10 mouse cellular contexts compared by ENCODE assay signal in the genomic region with DNA sequence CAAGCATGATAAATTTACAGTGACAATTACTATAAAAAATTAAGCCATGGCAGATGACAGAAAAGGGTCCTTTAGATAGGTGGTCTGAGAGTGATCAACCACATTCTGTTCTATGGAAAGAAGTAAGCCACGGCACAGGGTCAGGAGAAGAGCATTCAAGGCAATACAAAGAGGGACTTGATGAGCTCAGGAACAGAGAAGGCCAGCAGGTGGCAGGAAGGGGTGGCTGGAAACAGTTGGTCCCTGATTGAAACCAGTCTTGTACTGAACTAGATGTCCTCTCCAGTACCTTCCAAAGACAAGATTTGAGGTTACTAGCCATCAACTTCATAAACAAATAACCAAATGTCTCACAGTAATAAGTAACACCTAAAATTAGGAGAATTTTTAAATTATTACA. TPM values are rescaled to one million over a fixed set of nuclear protein-coding genes. Genes with fewer than 3 reads are reported as not detected.
DNase-seq lines count a peak whose midpoint lies in the region; ATAC-seq and TF ChIP-seq lines count a peak whose summit lies in the region.
"Had no signal": no experiment of that assay in that cellular context is flagged by ENCODE, and none has a peak within 500 bp of the region (broad histone marks: within the 10 kb centered on the region; RNA-seq: fewer than 3 reads in every experiment).

No protein-coding gene starts in this region.

- H3K4me2 ChIP-seq in midbrain, embryonic 13.5 days (replicated peaks), result no peak overlapping the region

- no peaks in the 10 kb centered on the region for H3K27me3 ChIP-seq in testis, adult 2 months (ENCODE audit: control insufficient read depth, insufficient read depth, low read length)
- peaks cover 10% of the 10 kb centered on the region; the same call in 1 of the 2 replicates for H3K27me3 ChIP-seq in midbrain, embryonic 13.5 days

- H3K9ac ChIP-seq in midbrain, embryonic 13.5 days (replicated peaks), result no peak overlapping the region

- no peaks in the 10 kb centered on the region for H3K4me1 ChIP-seq in testis, adult 2 months (ENCODE audit: control insufficient read depth, insufficient read depth, low read length)
- no peaks in the 10 kb centered on the region for H3K4me1 ChIP-seq in midbrain, embryonic 13.5 days (replicated peaks)
- H3K4me1 ChIP-seq: megakaryocyte, embryonic 14.5 days had no signal

- no peak overlapping the region for H3K4me3 ChIP-seq in testis, adult 2 months (ENCODE audit: control insufficient read depth, low read depth, low read length)
- H3K4me3 ChIP-seq in midbrain, embryonic 13.5 days (replicated peaks), result no peak overlapping the region
- H3K4me3 ChIP-seq: megakaryocyte, embryonic 14.5 days had no signal

- H3K9me3 ChIP-seq in midbrain, embryonic 13.5 days, result no peaks in the 10 kb centered on the region

- DNase-seq in cerebellum, postnatal 4 days (ENCODE audit: low spot score in 2 of 2), result no peak
- no peak for DNase-seq in testis, postnatal 10 days (ENCODE audit: low spot score)
- peak; percentile 26 for DNase-seq in heart, postnatal 4 days
- peak; percentile 0 for DNase-seq in skeletal muscle tissue, adult 2 months (ENCODE audit: low read depth, low spot score)
- DNase-seq in layer of hippocampus, adult 9-11 months, result no peak

- 35% methylated on average over 1 of the region's 1 CpGs for WGBS in midbrain, embryonic 13.5 days

- ATAC-seq in cerebellum, adult (ENCODE audit: insufficient number of reproducible peaks, low FRiP score, low TSS enrichment), result peak; percentile 58; the same call in 1 of the 2 replicates
- no peak for ATAC-seq in midbrain, embryonic 13.5 days

- no peaks in the 10 kb centered on the region for H3K36me3 ChIP-seq in testis, adult 2 months (ENCODE audit: control insufficient read depth, insufficient read depth, low read length)
- no peaks in the 10 kb centered on the region for H3K36me3 ChIP-seq in midbrain, embryonic 13.5 days

- no peak for TF ChIP-seq POLR2A in testis, adult 2 months (IDR thresholded peaks at IDR 0.05; ENCODE audit: control insufficient read depth, low read depth, low read length)

- TF ChIP-seq CTCF in testis, adult 2 months (IDR thresholded peaks at IDR 0.05; ENCODE audit: control insufficient read depth, insufficient read depth, insufficient replicate concordance, low read depth, low read length), result peak; percentile 5; the same call in 1 of the 2 replicates

- no peak overlapping the region for H3K27ac ChIP-seq in testis, adult 2 months (ENCODE audit: control insufficient read depth, insufficient read depth, low read depth, low read length)
- no peak overlapping the region for H3K27ac ChIP-seq in midbrain, embryonic 13.5 days

RNA-seq across cellular contexts. Expression of gene Gja6, which starts 28.7 kb away (rescaled TPM):
- polyA plus RNA-seq in testis, adult 2 months (2012; rRNA removed), result 3.9 and 5.9 TPM in 2 replicates
- under 1 TPM in 1 of 2 experiments, not detected in 1; 0.26 TPM for total RNA-seq in heart, postnatal 4 days (2021)
- 0.19 TPM in 1 of 2 replicates, not detected in the other for polyA plus RNA-seq in midbrain, embryonic 13.5 days (2015; fragmentation: Nextera tagmentation; extraction: Ambion mirVana)
- total RNA-seq: hematopoietic stem cell, adult 5-6 weeks had no signal

RNA-seq across cellular contexts. Expression of gene Cdkl5, which starts 59.0 kb away (rescaled TPM):
- polyA plus RNA-seq in testis, adult 2 months (2012; rRNA removed), result 9.8 and 10.5 TPM in 2 replicates
- total RNA-seq in heart, postnatal 4 days (2021), result 1 to 10 TPM; 8.1 to 8.5 TPM
- polyA plus RNA-seq in midbrain, embryonic 13.5 days (2015; fragmentation: Nextera tagmentation; extraction: Ambion mirVana), result 3.9 and 4.2 TPM in 2 replicates

Comparison
In these comparisons a context has a peak if more than half of its experiments do, and no peak if none do; other contexts are left out.
1. DNase-seq: peak in heart, postnatal 4 days (single experiment) and skeletal muscle tissue, adult 2 months (single experiment); none in cerebellum, postnatal 4 days (0 of 2), testis, postnatal 10 days (single experiment) and layer of hippocampus, adult 9-11 months (single experiment).